Mouse (Mus musculus): ENCODE measurements around the gene Clasp1.

- TF ChIP-seq CTCF (IDR thresholded peaks at IDR 0.05; ENCODE audit: low read depth) (no peak), EP300 (IDR thresholded peaks at IDR 0.05; ENCODE audit: low read depth) (no peak)
Observed at GRCm38 (mm10) chr1:118421149-118421548, 32.3 kb downstream of the Clasp1 start.

All from heart, postnatal 0 days (tissue).